25 mouse cellular contexts compared by ENCODE assay signal in genomic region chr8:61917287-61917686, GRCm38 (mm10). TPM values are rescaled to one million over a fixed set of nuclear protein-coding genes. Genes with fewer than 3 reads are reported as not detected.
DNase-seq lines count a peak whose midpoint lies in the region; ATAC-seq and TF ChIP-seq lines count a peak whose summit lies in the region.
"Had no signal": no experiment of that assay in that cellular context is flagged by ENCODE, and none has a peak within 500 bp of the region (broad histone marks: within the 10 kb centered on the region; RNA-seq: fewer than 3 reads in every experiment).

No protein-coding gene starts in this region.

- 51% methylated on average over 4 of the region's 4 CpGs for WGBS in lung, embryonic 14.5 days
- 83% methylated on average over 4 of the region's 4 CpGs for WGBS in limb, embryonic 14.5 days

- H3K27me3 ChIP-seq in lung, embryonic 14.5 days (ENCODE audit: insufficient read depth, low read length) = no peaks in the 10 kb centered on the region
- H3K27me3 ChIP-seq in limb, embryonic 14.5 days (ENCODE audit: control insufficient read depth, insufficient read depth, low read length) = no peaks in the 10 kb centered on the region
- H3K27me3 ChIP-seq: embryonic facial prominence, embryonic 12.5 days; forebrain, embryonic 12.5 days; forebrain, embryonic 15.5 days; heart, embryonic 13.5 days had no signal

- no peaks in the 10 kb centered on the region for H3K9me3 ChIP-seq in lung, embryonic 14.5 days (ENCODE audit: low read depth, low read length)
- H3K9me3 ChIP-seq in limb, embryonic 14.5 days (ENCODE audit: control insufficient read depth, low read length) = no peaks in the 10 kb centered on the region
- H3K9me3 ChIP-seq: embryonic facial prominence, embryonic 12.5 days; forebrain, embryonic 12.5 days; forebrain, embryonic 15.5 days; heart, embryonic 10.5 days; heart, embryonic 13.5 days had no signal

- peak; percentile 18 for DNase-seq in lung, embryonic 14.5 days
- DNase-seq in lung, postnatal 25 days (ENCODE audit: low spot score) = no peak
- DNase-seq in limb, embryonic 14.5 days (ENCODE audit: low spot score) = peak; percentile 48
- DNase-seq in retina, embryonic 14.5 days (ENCODE audit: low spot score) = peak; percentile 56
- no peak for DNase-seq in c-Kit-positive CD71-positive TER-119-positive erythroid progenitor cells, embryonic 14.5 days (ENCODE audit: low spot score)
- DNase-seq in cerebellum, postnatal 25 days = no peak
- DNase-seq: adrenal gland, postnatal 10 days; cerebellum, adult 11-12 months; cerebellum, adult 8-10 months; cerebellum, postnatal 10 days; gastrocnemius, postnatal 10 days; gastrocnemius, postnatal 36 days; heart, adult 2 months; heart, postnatal 14 days; heart, postnatal 4 days had no signal

- no peak for TF ChIP-seq POLR2A in limb, embryonic 14.5 days (IDR thresholded peaks at IDR 0.05; ENCODE audit: borderline replicate concordance, extremely low read depth, insufficient read depth, insufficient read length)

- TF ChIP-seq CTCF in lung, embryonic 14.5 days (IDR thresholded peaks at IDR 0.05; ENCODE audit: low read depth) = no peak

- H3K4me2 ChIP-seq in lung, embryonic 14.5 days = no peak overlapping the region
- no peak overlapping the region for H3K4me2 ChIP-seq in limb, embryonic 14.5 days (replicated peaks; ENCODE audit: low read depth, low read length, severe bottlenecking)
- H3K4me2 ChIP-seq: embryonic facial prominence, embryonic 12.5 days; forebrain, embryonic 12.5 days; forebrain, embryonic 15.5 days; heart, embryonic 13.5 days; hindbrain, embryonic 14.5 days had no signal

- no peaks in the 10 kb centered on the region for H3K36me3 ChIP-seq in lung, embryonic 14.5 days (ENCODE audit: insufficient read depth)
- H3K36me3 ChIP-seq in limb, embryonic 14.5 days (ENCODE audit: control insufficient read depth, insufficient read depth, low read length) = no peaks in the 10 kb centered on the region
- H3K36me3 ChIP-seq: embryonic facial prominence, embryonic 12.5 days; forebrain, embryonic 12.5 days; forebrain, embryonic 15.5 days; heart, embryonic 10.5 days; heart, embryonic 13.5 days had no signal

- H3K27ac ChIP-seq in lung, embryonic 14.5 days (ENCODE audit: low read depth) = no peak overlapping the region
- H3K27ac ChIP-seq in limb, embryonic 14.5 days (replicated peaks; ENCODE audit: low read depth, low read length) = no peak overlapping the region
- H3K27ac ChIP-seq: embryonic facial prominence, embryonic 12.5 days; forebrain, embryonic 12.5 days; forebrain, embryonic 15.5 days; heart, adult 2 months; heart, embryonic 10.5 days; heart, embryonic 13.5 days; hindbrain, embryonic 14.5 days; hindbrain, postnatal 0 days had no signal

- H3K4me3 ChIP-seq in lung, embryonic 14.5 days (ENCODE audit: low read depth, low read length) = no peak overlapping the region
- H3K4me3 ChIP-seq in limb, embryonic 14.5 days (replicated peaks; ENCODE audit: low read length) = no peak overlapping the region
- H3K4me3 ChIP-seq: embryonic facial prominence, embryonic 12.5 days; erythroblast, embryonic 14.5 days; forebrain, embryonic 12.5 days; forebrain, embryonic 15.5 days; heart, adult 2 months; heart, embryonic 10.5 days; heart, embryonic 13.5 days had no signal

- no peaks in the 10 kb centered on the region for H3K4me1 ChIP-seq in lung, embryonic 14.5 days (ENCODE audit: insufficient read depth)
- H3K4me1 ChIP-seq in limb, embryonic 14.5 days (ENCODE audit: control insufficient read depth, insufficient read depth, low read length) = no peaks in the 10 kb centered on the region
- H3K4me1 ChIP-seq: embryonic facial prominence, embryonic 12.5 days; forebrain, embryonic 12.5 days; forebrain, embryonic 15.5 days had no signal

- ATAC-seq in lung, embryonic 14.5 days (ENCODE audit: insufficient read depth) = peak; percentile 38; the same call in 1 of the 2 replicates
- ATAC-seq in limb, embryonic 14.5 days (ENCODE audit: low FRiP score, low read depth) = peak; percentile 71
- ATAC-seq: forebrain, embryonic 15.5 days; hindbrain, postnatal 0 days; inflammation-experienced regulatory T-cells, adult 6 months; Patski had no signal

- no peak overlapping the region for H3K9ac ChIP-seq in lung, embryonic 14.5 days
- H3K9ac ChIP-seq in limb, embryonic 14.5 days (ENCODE audit: low read depth, low read length, severe bottlenecking) = no peak overlapping the region
- H3K9ac ChIP-seq: embryonic facial prominence, embryonic 12.5 days; forebrain, embryonic 12.5 days; forebrain, embryonic 15.5 days; heart, embryonic 13.5 days; hindbrain, embryonic 14.5 days had no signal

RNA-seq across cellular contexts. Expression of gene Ddx60, which starts 10.6 kb away (rescaled TPM):
- polyA plus RNA-seq in lung, embryonic 14.5 days (2014; fragmentation: Nextera tagmentation; extraction: Ambion mirVana) = 0.63 and 0.84 TPM in 2 replicates
- polyA plus RNA-seq in limb, embryonic 14.5 days (2012; rRNA removed) = 0.17 and 0.24 TPM in 2 replicates
- 0.51 and 1.3 TPM in 2 replicates for polyA plus RNA-seq in limb, embryonic 14.5 days (2014; fragmentation: Nextera tagmentation; extraction: Ambion mirVana)
- polyA plus RNA-seq: erythroblast, embryonic 14.5 days had no signal

RNA-seq across cellular contexts. Expression of gene Palld, which starts 14.8 kb away (rescaled TPM):
- 79.4 and 85.0 TPM in 2 replicates for polyA plus RNA-seq in lung, embryonic 14.5 days (2014; fragmentation: Nextera tagmentation; extraction: Ambion mirVana)
- polyA plus RNA-seq in limb, embryonic 14.5 days (2012; rRNA removed) = 61.4 and 62.4 TPM in 2 replicates
- 99.0 and 111 TPM in 2 replicates for polyA plus RNA-seq in limb, embryonic 14.5 days (2014; fragmentation: Nextera tagmentation; extraction: Ambion mirVana)

Comparison
In these comparisons a context has a peak if more than half of its experiments do, and no peak if none do; other contexts are left out.
1. DNase-seq: peak in lung, embryonic 14.5 days (single experiment), limb, embryonic 14.5 days (single experiment) and retina, embryonic 14.5 days (single experiment); none in lung, postnatal 25 days (single experiment), c-Kit-positive CD71-positive TER-119-positive erythroid progenitor cells, embryonic 14.5 days (single experiment) and cerebellum, postnatal 25 days (0 of 2).